Mouse (Mus musculus): ENCODE data around the gene Mpp4. TPM values are rescaled to one million over a fixed set of nuclear protein-coding genes. Genes with fewer than 3 reads are reported as not detected.
A peak's percentile ranks its signal among the peaks of the same experiment; 100 is the strongest.

The Mpp4 gene
- total RNA-seq, 4 experiments from 2014 or later: 0.78 to 1.7 (median 1.6) TPM

GRCm38 (mm10) chr1:59167654-59168425, 4.7 kb upstream of the Mpp4 start:
- no peak for DNase-seq (ENCODE audit: low spot score in 2 of 2)

DNA sequence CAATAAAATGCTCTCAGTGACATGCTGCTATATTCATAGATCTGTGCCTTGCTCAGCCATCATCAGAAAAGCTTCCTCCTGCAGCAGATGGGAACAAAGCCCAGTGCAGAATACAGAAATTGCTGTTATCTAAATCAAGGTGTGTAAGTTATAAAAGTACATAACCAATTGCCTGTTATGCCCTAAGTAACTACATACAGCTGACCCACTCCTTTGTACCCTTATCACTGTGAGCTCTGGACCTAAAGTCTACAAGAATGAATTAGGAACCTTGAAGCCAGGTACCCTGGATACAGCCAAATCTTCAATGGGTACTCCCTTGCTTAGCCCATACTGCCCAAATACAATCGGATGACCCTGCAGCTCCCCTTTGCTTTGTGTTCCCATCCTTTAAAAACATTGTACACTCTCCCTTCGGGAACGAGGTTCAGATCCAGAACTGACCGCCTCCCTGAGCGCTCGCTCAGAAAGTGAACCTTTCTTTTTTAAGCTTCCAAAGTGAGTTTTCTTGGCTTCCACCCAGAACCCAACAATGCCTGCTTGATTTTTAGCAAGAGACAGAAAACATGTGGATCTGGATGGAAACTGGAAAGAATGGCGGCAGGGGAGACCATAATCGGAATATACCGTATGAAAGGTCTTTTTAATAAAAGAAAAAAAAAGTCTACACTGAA, 3.2 kb upstream of the Mpp4 start:
- no peak for DNase-seq (ENCODE audit: low spot score in 2 of 2)

DNA sequence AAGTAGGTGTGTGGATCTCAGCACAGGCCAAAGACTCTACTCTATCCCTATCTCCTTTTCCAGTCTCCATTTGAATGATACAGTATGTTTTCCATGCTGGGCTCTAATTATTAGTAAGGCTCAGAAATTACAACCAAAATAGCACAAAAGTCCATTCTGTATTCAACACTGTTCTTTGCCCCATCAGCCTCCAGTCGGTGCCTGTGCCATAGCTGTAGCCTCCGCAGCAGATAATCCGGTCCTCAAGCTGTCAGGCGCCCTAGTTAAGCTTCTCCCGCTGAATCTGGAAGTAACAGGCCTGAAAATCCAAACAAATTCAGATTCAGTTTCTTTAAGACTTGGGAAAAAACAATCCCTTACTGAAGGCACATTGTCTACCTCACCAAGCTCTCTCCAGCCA, 729 bp upstream of the Mpp4 start:
- no peak for DNase-seq (ENCODE audit: low spot score in 2 of 2)

DNA sequence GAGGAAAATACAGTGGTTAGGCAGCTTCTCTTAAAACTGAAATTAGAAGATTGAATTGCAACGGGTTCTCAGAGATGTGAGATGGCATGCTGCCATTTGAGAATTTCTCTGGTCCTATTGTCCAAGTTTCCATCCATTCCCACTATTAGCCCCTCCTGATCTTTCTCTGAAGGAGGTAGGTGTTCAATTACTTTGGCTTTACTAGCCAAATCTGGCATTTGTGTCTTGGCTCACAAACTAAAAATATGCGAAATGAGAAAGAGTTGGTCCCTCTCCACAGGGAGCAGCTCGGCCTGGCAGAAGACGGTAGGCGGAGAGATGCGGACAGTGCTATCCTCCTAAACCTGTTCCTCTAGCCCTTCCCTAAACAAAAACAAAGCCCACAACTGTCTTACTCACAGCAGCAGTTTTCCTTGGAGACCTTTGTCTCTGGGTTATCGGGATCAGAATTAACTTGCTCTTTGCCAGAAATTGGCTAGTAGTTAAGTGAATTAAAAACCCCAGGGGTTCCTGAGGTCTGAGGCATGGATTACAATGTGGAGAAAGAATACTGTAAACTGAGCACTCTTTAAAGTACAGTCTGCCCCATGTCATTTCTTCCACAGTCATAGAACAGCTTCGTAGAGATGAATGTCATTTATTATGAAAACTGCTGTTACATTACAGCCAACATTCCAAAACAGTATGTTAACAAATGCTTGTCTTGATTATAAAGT, 722 bp downstream of the Mpp4 start:
- no peak for DNase-seq (ENCODE audit: low spot score in 2 of 2)

- no peak for DNase-seq (ENCODE audit: low spot score in 2 of 2)
Measured at GRCm38 (mm10) chr1:59161396-59161795, 1.8 kb downstream of the Mpp4 start.

DNA sequence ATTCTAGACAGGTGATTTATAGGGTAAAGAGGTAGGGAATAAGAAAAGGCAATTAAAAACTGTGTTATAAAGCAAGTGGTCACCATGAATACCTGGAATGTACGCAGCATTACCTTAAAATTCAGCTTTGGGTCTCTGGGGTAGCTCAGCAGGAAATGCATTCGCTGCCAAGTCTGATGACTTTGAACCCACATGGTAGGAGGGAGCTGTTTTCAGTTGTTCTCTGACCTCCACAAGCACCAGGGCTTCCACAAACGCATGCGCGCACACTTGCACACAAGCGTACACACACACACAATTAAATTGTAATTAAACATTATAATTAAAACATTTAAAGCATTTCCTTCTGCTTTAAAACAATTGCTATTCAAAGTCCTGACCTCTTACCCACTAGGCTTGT, 2.3 kb downstream of the Mpp4 start:
- no peak for DNase-seq (ENCODE audit: low spot score in 2 of 2)

GRCm38 (mm10) chr1:59159136-59159535, 4.1 kb downstream of the Mpp4 start:
- DNase-seq (ENCODE audit: low spot score in 2 of 2): no peak

DNA sequence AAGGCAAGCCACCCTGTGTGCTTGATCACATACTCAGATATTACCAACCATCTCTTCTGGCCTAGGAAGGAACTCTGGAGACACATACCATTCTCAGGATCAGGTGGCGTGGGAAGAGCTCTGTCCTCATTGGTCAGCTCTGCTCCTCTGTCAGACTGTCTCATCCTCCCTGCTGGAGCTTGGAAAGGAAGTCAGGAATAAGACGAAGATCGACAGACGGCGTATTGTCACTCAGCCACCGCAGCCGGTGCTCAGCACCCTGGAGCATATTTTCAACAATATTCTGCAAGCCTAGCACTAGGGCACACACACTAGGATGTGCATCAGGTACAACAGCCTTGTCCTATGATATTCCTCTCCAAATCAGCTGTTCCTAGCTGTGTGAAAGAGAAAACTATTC, 4.7 kb downstream of the Mpp4 start:
- no peak for DNase-seq (ENCODE audit: low spot score in 2 of 2)

- DNase-seq (ENCODE audit: low spot score in 2 of 2): no peak
Measured at GRCm38 (mm10) chr1:59157846-59158245, 5.3 kb downstream of the Mpp4 start.

- no peak for DNase-seq (ENCODE audit: low spot score in 2 of 2)
Measured at GRCm38 (mm10) chr1:59152346-59152745, 10.8 kb downstream of the Mpp4 start.

DNA sequence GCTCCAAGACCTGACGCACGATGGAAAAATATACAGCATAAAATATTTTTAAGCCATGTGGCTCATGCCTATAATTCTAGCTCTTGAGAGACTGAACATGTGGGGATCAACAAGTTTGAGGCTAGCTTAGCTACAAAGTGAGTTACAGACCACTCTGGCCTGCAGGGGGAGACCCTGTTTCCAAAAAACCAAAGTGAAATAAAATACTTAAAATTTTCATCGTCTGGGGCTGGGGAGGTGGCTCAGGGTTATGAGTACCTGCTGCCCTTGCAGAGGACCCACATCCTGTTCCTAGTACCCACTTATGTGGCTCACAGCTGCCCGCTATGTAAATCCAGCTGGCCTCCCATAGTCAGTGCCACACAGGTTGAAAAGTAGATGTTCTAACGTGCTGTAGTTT, 12.6 kb downstream of the Mpp4 start:
- DNase-seq (ENCODE audit: low spot score in 2 of 2): no peak

DNA sequence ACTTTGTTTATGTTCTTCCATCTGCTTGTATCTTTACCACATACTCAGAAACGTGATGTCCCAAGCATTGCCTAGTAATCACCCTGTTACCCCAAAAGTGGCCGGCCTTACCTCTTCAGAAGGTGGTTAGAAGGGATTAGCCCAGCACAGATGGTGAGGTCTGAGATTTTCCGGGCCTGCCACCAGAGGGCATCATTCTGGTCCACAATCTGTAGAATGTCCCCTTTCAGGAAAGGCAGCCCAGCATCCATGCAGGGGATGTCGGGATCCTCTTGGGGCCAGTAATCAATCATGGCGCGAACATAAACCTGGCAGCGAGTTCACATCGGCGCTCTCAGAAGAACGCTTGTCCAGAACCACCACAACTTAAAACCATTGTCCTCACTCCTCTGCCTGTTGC, 18.6 kb downstream of the Mpp4 start:
- DNase-seq (ENCODE audit: low spot score in 2 of 2): no peak

GRCm38 (mm10) chr1:59142809-59143208, 20.4 kb downstream of the Mpp4 start:
- DNase-seq (ENCODE audit: low spot score in 2 of 2): no peak

- DNase-seq (ENCODE audit: low spot score in 2 of 2): no peak
Measured at GRCm38 (mm10) chr1:59134419-59134818, 28.8 kb downstream of the Mpp4 start.

DNA sequence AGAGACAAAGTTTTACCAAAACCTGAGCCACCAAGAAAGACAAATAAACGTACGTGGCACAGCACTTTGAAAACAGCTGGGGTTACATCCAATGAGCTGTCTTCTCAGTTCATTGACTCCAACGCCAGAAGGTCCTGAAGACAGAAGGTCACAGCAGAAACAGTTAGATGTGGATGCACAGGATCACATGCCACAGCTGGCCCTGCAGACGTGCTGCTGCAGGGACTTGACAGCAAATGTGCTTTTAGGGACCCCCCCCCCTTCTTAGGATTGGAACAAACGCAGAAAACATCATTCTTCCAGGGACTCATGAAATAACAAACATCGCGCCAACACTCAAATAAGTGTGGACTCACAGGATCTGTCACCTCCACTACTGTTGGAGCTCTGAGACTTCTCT, 34.3 kb downstream of the Mpp4 start:
- DNase-seq (ENCODE audit: low spot score in 2 of 2): no peak

DNA sequence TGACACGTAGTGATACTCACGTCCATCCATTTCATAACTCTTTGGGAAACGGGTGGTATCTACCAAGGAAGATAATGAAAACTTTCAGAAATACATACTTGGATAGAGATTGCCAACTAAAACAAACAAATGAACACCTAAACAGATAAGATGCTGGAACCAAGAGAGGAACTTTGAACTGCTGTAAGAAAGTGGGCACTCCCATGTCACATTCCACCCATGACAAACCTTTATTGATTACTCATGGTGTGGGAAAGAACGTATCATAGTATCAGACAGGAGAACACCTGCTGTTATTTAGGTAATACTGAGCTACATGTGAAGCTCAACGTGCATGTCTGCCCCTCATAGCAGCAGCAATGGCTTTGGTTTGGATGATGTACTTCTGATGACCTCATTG, 37.6 kb downstream of the Mpp4 start:
- DNase-seq (ENCODE audit: low spot score in 2 of 2): no peak

- DNase-seq (ENCODE audit: low spot score in 2 of 2): peak; percentile 89 to 93
Measured at GRCm38 (mm10) chr1:59119720-59120457, 43.3 kb downstream of the Mpp4 start, which contains the start of gene Tmem237. Gene Tmem237, minus strand, starts transcription at chr1:59120408.

GRCm38 (mm10) chr1:59110524-59110923, 52.7 kb downstream of the Mpp4 start:
- no peak for DNase-seq (ENCODE audit: low spot score in 2 of 2)

- no peak for DNase-seq (ENCODE audit: low spot score in 2 of 2)
Measured at GRCm38 (mm10) chr1:59102071-59102470, 61.1 kb downstream of the Mpp4 start.

DNA sequence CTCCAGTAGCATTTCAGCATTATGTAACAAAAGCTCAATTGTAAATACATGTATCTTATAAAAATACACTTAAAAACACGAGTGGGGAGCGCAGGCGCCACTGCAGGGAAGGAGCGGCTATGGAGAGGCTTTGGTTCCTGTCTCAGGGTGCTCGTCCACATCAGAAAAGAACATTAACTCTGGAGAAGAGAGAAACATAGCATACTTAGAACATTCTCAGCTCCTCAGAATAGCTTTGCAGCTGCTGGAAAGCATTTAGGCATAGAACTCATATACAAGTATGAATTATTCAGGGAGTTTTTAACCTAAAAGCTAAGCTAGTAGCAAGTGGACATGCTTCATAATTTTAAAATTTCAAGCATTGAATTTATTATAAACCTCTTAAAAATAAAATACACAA, 62.2 kb downstream of the Mpp4 start:
- DNase-seq (ENCODE audit: low spot score in 2 of 2): no peak

DNA sequence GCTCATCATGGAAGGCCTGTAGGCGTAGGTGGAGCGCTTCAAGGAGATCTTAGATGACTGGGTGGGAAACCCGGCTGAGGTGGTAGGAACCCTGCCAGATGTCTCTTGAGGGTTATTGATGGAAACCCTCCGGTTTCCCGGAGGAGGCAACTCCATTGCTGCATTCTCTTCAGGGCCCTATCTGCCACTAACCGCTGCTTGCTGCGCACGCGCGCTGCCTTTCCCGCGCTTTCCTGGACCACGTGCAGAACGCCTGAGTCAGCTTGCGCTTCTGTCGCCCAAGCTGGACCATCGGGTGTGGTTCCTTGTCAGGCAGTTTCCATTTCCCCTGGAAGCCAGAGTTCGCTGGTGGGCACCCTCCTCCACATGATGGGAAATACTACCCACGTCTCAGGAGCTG, 68.5 kb downstream of the Mpp4 start, which contains the start of gene C2cd6:
Gene C2cd6 (minus strand): TSS at position 196 of the 400 bp plus-strand sequence.
- DNase-seq (ENCODE audit: low spot score in 2 of 2): no peak
